22 mouse cellular contexts compared by ENCODE assay signal in genomic region chr19:48679896-48680295, GRCm38 (mm10).
"Had no signal": no experiment of that assay in that cellular context is flagged by ENCODE, and none has a peak within 500 bp of the region (broad histone marks: within the 10 kb centered on the region; RNA-seq: fewer than 3 reads in every experiment).

No protein-coding gene starts in this region.

- DNase-seq: kidney, adult 9 months; kidney, postnatal 14 days; kidney, postnatal 4 days; layer of hippocampus, adult 9-11 months; liver, postnatal 0 days; lung, embryonic 14.5 days; right cerebral cortex, adult 18-20 months; right cerebral cortex, postnatal 14 days; right cerebral cortex, postnatal 4 days; thymus, adult 2 months; thymus, postnatal 14 days; thymus, postnatal 4 days had no signal

- H3K4me2 ChIP-seq: limb, embryonic 12.5 days; limb, embryonic 15.5 days; liver, embryonic 11.5 days; lung, embryonic 14.5 days; midbrain, embryonic 13.5 days had no signal

- H3K27ac ChIP-seq: layer of hippocampus, adult 2 months; limb, embryonic 12.5 days; limb, embryonic 15.5 days; liver, embryonic 14.5 days; macrophage; midbrain, embryonic 13.5 days; stomach, postnatal 0 days had no signal

- H3K9me3 ChIP-seq: limb, embryonic 15.5 days; midbrain, embryonic 13.5 days had no signal

- H3K4me3 ChIP-seq: layer of hippocampus, adult 2 months; limb, embryonic 12.5 days; limb, embryonic 15.5 days; midbrain, embryonic 13.5 days had no signal

- H3K27me3 ChIP-seq: limb, embryonic 12.5 days; limb, embryonic 15.5 days; midbrain, embryonic 13.5 days had no signal

- H3K36me3 ChIP-seq: limb, embryonic 12.5 days; limb, embryonic 15.5 days; midbrain, embryonic 13.5 days had no signal

- H3K9ac ChIP-seq: limb, embryonic 12.5 days; limb, embryonic 15.5 days; liver, embryonic 14.5 days; liver, postnatal 0 days; lung, embryonic 14.5 days; midbrain, embryonic 13.5 days had no signal

- ATAC-seq: liver, postnatal 0 days; lung, postnatal 0 days; midbrain, embryonic 13.5 days; midbrain, embryonic 16.5 days had no signal

- H3K4me1 ChIP-seq: limb, embryonic 12.5 days; limb, embryonic 15.5 days had no signal
